Mouse (Mus musculus) ZHBTc4 (cell line): ENCODE results near the gene Zfp428.
A peak's percentile ranks its signal among the peaks of the same experiment; 100 is the strongest.

Experiments used
- DNase-seq: peaks from one replicate; pipeline ENCODE4 v3.0.0-alpha.2; 2011; ENCODE audit warnings: low read depth, low spot score

Zfp428 gene

DNA sequence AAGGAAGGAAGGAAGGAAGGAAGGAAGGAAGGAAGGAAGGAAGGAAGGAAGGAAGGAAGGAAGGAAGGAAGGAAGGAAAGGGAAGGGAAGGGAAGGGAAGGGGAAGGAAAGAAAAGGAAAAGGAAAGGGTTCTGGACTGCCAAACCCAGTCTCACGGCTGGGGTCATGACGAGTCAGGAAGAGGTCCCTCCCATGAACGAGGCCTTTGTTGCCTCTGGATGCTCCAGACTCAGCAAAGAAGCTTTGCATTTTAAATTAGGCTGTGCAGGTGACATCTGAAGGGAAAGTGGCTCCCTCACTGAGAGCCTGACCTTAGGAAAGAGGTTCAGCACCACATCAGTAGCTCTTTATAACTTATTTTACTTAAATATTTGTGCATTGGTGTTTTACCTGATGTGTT lies 12.3 kb downstream of the Zfp428 start:
- peak; percentile 67 for DNase-seq

DNA sequence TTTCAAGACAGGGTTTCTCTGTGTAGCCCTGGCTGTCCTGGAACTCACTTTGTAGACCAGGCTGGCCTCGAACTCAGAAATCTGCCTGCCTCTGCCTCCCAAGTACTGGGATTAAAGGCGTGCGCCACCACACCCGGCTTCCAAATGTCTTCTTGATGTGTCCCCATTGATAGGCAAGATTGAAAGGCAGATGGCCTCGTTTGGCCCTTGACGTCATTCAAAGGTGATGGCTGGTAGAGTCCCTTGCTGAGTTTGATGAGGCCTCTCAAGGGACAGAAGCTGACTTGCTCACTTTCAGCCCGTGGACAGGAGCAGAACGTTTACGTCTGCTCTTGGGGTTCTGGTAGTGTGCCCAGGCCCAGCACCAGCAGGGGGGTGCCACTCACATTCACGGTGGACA lies 13.2 kb downstream of the Zfp428 start:
- DNase-seq, result peak; percentile 71

DNA sequence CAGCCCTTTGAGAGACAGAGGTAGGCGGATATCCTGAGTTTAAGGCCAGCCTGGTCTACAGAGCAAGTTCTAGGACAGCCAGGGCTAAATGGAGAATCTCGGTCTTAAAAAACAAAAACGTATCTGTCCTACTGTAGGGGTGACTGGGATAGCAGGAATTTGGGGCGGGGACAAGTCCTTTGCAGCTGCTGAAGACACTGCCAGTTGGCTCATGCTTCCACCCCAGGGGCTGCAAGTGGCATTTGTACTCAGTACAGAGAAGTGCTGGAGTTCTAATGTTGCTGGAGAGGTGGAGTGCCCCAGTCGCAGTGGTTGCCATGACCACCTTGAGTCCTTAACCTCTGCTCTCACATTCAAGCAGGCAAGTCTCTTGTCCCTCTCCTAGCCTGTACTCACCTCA lies 16.0 kb downstream of the Zfp428 start:
- no peak for DNase-seq

DNA sequence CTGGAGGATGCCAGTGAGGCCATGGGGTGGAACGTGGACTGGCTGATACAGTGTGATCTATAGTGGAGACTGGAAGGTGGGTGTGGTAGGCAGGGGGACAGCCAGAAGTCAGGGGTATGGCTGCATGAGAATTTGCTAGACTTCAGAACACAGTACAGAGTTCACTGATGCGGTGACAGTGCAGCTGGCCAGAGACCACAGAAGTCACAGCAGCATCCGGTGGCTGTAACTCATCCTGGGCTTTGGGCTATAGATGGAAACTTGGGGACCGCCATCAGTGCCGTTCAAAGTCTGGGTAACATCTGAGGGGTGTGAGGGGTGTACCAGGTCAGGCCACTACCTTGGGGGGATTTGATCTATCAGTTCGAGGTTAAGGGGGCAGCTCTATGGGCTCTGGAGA lies 16.9 kb downstream of the Zfp428 start:
- DNase-seq, result no peak

DNA sequence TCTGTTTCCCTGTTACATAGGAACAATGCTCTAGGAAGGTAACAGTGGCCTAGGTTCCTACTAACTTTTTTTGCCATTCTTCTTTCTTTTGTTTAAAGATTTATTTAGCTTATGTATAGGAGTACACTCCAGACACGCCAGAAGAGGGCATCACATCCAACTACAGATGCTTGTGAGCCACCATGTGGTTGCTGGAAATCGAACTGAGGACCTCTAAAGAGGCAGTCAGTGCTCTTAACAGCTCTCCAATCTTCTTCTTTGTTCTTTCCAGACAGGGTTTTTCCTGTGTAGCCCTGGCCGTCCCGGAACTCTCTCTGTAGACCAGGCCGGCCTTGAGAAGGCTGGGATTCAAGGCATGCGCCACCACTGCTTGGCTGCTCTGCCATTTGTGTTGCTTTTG lies 18.2 kb downstream of the Zfp428 start:
- DNase-seq, result peak; percentile 83

DNA sequence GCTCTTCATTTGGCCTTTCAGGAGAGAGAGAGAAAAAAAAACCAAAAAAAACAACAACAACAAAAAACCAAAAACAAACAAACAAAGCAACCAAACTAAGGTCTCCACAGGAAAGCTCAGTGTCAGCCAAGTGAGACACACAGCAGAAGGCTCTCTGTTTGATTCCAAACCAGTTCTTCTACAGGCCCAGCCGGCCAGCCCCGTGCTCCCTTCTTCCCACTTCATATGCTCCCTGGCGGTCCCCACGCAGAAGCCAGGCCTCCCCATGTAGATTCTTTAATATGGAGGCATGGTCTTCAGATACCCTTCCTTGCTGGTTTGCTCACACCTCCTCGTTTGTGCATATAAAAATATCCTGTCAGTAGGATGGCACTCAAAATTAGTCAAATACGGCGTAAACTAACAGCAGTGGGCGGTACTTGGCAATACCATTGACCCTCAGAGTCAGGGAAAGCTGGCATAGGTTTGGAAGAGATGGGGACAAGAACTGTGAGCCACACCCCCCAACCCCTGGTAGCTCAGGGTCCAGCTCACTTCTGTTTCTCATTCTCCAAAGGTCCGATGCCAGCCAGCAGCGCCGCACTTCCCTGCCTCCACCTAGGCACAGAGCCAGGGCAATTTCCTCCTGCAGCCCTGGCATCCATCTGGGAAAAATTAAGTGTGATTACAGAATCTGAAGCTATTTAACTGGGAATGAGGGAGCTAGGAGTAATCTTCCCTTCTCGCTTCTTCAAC lies 19.0 kb downstream of the Zfp428 start:
- DNase-seq, result no peak

DNA sequence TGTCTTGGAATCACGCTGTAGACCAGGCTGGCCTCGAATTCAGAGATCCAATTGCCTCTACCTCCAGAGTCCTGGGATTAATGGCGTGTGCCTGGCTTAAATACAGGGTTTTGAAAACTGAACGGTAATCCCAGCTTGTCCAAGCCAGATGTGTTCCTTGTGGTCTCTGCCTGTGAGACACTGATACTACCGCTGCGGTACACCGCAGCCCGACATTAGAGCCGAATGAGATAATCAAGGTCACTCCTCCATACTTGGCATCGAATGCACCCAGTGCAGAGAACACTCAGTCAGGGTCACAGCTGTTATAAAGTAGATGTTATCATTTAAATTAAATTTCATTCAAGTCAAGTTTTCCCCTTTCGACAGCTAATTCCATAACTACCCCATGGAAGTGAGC lies 22.1 kb downstream of the Zfp428 start:
- DNase-seq, result no peak

DNA sequence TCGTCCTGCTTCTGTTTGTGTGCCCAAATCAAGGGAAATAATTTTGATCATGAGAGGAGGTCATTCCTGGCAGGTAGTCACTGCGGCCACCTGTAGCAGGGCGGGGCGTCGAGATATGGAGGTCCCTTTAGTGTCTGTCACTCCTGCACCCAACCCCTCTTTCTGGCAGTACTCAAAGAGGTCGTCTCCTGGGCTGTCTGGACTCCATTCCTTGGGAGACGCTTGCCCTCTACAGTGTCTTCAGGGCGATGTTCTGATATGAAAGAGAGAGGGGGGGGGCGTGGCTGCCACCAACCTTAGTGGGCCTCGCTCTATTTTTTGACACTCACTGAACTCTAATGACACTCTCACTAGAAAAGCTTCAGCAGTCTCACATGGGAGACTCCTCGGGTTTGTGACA lies 22.8 kb downstream of the Zfp428 start:
- DNase-seq, result no peak

DNA sequence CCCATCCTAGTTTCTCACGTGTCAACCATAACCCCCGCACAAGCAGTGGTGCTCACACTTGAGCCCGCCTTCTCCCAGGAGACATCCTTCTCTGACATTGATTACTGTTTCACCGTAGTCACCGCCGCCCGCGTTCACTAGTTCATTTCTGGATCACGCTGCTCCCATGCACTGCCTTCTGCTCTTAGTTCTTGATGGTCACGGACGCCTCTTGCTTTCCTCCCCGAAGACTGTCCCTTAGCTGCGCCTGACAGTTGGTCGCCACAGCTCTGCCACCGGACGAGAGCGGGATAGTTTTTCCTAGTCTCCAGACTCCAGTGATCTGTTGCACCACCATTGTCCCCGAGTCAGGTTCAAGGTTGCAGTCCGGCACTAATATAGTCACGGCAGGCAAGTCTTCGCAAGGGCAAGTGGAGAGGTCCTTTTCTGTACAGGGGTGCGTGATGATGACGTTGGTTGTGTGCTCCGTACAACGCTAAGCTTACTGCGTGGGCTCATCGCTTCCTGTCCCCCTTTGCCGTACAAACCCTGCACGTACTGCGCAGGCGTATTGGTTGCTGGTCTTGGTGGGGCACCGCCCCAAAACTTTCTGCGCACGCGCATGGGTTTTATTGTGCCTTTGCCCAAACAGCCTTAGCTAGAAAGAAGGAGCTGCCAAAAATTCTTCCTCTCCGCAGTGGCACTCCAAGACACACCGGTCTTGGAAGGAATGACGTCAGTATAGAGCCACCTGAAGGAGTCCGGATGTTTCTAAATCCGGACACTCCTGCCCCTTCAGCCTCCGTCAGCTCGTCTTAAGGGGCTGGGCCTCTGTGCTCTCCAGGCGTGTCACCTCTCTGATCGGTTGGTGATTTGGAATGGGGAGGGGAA lies 23.5 kb downstream of the Zfp428 start, which contains the start of gene Irgq:
Irgq (plus strand) TSS at position 628 of the 870 bp plus-strand sequence.
- DNase-seq, result peak; percentile 99

DNA sequence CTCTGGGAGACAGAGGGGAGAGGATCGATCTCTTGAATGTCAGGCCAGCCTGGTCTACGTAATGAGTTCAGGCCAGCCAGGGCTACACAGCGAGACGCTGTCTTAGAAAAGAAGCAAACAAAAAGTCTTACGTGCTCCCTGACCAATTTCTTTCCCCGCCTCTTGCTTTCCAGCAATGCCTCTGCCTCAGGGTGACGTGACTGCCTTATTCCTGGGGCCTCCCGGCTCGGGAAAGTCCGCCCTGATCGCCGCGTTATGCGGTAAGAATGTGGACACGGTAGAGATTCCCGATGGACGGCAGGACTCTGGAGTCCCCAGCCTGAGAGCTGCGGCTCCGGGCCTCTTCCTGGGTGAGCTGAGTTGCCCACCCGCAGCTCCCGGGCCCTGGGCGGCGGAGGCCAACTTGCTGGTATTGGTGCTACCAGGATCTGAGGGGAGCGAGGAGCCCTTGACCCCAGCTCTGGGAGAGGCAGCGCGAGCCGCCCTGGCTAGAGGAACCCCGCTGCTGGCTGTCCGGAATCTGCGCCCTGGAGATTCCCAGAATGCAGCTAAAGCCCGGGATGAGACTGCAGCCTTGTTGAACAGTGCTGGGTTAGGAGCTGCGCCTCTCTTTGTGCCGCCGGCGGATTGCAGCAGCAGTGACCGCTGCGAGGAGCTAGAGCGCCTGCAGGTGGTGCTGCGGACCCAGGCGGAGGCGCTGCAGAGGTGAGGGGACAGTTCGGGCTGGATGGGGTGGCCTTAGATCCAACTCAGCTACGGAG lies 24.6 kb downstream of the Zfp428 start:
- DNase-seq, result peak; percentile 83

DNA sequence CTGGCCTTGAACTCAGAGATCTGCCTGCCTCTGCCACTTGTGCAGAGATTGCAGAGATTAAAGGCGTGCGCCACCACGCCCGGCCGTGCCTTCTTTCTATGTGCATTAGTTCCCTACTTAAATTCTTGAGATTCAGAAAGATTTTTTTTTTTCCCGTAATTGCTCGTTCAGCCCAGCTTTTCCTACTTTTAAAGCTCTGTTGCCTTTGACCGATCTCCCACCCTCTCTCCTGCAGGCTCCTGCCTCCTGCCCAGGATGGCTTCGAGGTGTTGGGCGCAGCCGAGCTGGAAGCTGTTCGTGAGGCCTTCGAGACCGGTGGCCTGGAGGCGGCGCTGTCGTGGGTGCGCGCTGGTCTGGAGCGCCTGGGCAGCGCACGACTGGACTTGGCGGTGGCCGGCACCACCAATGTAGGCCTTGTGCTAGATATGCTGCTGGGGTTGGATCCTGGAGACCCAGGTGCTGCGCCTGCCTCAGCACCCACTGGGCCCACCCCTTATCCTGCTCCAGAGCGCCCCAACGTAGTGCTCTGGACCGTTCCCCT lies 26.3 kb downstream of the Zfp428 start:
- DNase-seq, result peak; percentile 71

DNA sequence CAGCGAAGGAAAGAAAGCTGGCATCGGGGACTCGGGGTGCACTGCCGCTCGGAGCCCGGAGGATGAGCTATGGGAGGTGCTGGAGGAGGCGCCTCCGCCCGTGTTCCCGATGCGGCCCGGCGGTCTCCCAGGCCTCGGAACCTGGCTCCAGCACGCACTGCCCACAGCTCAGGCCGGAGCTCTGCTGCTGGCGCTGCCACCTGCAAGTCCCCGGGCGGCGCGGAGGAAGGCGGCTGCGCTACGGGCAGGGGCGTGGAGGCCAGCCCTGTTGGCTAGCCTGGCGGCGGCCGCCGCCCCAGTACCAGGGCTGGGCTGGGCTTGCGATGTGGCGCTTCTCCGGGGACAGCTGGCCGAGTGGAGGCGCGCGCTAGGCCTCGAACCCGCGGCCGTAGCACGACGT lies 27.0 kb downstream of the Zfp428 start:
- DNase-seq, result no peak

DNA sequence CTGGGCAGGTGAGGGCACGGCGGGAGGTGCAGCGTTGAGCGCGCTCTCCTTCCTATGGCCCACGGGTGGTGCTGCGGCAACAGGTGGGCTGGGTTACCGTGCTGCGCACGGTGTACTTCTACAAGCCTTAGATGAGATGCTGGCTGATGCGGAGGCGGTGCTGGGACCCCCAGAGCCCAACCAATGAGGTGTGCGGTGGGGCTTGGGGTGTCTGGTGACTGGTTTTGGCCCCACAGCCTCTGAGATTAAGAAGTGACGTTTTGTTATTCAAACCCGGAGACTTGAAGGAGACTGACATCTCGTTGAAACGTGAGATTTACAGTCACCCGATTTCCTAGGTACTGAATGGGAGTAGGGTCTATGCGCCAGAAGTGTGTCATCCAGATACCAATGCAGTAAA lies 27.5 kb downstream of the Zfp428 start:
- peak; percentile 78 for DNase-seq

DNA sequence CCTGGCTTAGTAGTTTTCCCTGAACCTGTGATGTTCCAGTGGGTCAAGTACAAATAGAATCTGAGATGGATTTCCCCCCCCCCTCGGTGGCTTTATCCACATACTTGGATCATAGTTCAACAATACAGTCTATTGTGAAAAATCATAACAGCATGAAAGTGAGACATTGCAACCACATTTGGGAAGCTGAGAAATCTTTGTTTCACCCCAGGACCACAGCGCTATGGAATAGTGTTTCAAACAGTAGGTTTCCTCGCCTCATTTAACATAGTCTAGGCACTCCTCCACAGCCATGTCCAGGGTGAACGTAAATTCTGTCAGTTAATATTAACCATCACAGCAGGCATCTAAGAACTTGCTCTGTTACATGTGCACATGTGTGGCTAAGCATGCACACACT lies 30.3 kb downstream of the Zfp428 start:
- no peak for DNase-seq

DNA sequence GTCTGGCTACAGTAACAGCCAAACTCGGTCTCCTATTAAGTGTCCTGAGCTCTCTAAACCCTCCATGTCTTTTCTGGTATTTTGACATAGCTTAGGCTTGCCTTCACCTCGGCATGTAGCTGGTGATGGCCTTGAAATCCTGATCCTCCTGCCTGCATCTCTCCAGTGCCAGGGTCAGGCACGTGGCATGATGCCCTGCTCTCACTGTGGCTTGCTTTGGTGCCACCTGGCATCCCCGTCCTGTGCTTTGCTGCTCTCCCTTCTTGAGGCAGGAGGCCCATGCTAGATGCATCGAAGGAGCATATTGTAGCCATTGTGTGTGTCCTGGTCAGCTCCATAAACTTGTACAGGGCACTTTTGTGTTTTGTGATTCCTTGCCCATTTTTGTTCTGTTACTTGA lies 30.8 kb downstream of the Zfp428 start:
- DNase-seq, result no peak

DNA sequence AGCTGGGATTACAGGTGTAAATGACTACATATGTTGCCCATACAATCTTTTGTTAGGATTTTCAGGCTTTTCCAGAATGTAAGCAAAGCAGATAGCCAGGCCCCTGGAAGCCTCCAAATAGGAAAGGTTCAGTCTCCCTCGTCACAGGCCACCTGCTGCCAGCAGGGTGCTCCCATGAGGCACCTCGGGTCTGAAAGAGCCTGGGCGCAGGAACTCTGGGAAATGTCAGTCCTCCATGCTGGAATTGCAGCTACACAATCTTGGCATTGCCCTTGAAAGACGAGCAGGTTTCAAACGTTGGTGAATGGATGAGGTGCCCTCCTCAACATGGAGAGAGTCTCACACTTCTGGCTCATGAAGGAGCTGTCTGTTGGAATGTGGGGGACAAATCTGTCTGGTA lies 31.3 kb downstream of the Zfp428 start:
- no peak for DNase-seq

DNA sequence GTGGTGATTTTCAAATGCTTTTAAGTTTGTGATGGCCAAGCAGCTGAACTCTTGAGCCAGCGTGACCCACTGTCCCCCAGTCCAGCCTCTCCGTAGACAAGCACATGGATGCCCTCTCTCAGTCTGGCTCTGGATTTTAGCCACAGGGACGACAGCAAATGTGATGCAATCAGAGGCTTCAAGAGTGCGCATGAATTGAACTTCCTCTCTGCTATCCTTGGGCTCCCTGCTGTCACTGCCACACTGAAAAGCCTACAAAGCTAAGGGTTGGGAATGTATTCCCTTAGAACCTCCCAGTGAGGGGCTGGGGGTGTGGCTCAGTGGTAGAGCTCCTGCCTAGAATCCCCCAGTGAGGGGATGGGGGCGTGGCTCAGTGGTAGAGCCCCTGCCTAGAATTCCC lies 31.9 kb downstream of the Zfp428 start:
- peak; percentile 67 for DNase-seq

DNA sequence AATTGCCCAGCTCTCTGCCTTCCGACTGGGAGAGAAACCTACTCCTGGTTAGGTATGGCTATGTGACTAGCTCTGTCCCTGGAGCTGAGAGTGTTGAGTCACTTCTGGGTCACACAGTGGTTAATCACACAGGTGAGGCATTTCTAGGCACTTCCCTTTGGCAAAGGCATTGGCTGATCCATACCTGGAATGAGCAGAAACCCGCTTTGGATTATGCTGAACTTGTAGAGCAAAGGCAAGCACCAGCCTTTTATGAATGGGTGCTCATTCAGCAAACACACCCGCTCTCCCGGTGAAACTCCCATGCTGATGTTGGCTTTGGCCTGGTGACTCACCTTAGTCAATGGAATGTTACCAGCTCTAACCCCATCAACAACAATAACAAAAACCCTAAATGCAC lies 32.9 kb downstream of the Zfp428 start:
- DNase-seq, result no peak

DNA sequence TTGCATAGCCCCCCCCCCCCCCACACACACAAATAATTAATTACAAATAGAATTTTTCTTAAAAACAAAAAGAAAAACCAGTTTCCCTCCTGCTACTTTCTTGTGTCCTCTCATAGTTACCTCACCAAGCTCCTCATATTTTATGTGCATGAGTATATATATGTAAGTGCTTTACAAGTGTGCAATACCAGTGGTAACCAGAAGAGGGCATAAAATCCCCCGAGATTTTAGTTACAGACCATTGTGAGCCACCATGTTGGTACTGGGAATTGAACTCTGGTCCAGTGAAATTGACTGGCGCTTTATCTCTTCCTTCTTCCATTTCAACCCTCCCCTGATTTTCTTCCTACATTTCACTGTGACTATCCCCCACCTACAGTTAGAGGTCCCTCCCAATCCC lies 37.7 kb downstream of the Zfp428 start:
- DNase-seq, result peak; percentile 86

DNA sequence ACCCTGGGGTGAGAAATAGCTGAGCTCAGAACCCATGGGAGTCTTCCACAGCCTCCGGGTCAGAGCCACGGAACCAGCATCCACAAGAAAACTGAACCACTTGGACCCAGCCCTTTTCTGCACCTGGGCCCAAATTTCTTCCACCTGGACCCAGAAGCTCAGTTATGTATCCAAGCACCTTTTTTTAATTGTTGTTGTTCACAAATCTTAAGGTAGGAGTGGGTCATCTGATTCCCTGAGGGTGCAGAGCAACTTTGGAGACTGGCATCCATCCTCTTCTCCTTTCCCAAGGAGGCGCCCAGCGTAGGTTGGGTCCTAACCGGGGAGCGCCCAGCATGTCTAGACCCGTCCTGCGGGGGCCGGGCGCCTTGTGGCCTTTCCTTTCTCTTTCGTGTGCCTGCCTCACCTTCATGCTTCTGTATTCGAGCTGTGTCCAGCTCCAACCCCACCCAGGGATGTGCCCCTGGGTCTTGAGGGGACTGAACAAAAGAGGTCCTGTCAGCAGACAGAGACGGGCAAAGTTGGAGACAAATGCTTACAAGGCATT lies 39.3 kb downstream of the Zfp428 start, which contains the start of the genes Pinlyp and Xrcc1:
Pinlyp (minus strand) TSS at position 51 of the 547 bp plus-strand sequence.
Xrcc1 (plus strand) TSS at position 222 of the 547 bp plus-strand sequence.
- no peak for DNase-seq

DNA sequence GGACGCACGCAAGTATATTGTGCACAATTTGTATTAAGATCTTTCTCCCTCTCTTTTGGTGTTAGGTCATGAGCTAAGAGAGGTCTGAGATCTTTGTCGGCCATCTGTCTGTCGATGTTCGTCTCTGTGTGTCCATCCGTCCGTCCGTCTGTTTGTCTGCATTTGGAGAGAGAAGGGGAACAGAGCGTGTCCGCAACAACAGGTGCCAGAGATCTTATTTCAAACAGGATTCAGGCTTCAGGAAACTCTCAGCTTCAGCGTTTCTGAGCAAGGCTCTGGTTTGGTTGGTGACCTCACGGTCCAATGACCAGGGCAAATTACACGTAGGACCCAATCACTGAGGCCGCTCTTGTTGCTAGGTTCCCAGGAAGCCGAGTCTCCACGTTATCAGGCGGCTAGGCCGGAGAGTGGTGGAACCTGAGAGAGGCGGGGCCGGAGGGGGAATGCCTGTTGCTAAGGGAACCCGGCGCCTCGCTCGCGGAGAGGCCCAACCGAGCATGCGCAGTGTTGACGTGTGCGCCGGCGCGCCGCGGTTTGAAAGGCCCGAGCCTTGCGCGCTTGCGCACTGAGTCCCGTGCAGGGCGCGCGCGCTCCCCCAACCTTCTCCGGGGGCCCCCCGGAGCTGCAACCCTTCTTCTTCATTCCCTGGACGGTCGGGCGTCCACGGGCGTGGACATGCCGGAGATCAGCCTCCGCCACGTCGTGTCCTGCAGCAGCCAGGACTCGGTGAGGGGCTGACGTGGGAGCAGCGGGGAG lies 40.0 kb downstream of the Zfp428 start:
- peak; percentile 99 for DNase-seq
